Mouse (Mus musculus) retina, adult 2 months (tissue): Measurements from ENCODE around the gene Auts2.

Experiments
- DNase-seq: peaks from one replicate; pipeline ENCODE4 v3.0.0-alpha.2; 2012; ENCODE audit warnings: low read depth, low spot score

Auts2 gene

GRCm38 (mm10) chr5:132008703-132009222 is 534.4 kb downstream of the Auts2 start:
- DNase-seq, result no peak

DNA sequence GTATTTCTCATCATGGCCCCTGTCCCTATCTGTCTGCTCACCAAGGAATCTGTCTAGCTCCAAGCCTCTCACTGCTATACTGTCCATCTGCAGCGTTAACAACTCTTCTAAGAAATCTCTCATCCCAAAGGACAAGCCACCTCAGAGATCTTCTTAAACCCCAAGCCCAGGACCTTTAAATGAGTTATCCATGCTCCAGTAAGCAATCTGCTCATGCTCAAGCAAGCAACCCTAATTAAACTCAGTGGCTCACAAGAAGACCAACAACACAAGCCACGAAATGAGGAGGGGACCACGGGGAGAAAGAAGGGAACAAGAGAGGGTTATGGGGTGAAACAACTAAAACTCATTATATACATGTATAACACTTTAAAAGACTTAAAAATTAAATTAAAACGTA is 535.2 kb downstream of the Auts2 start:
- DNase-seq, result no peak

DNA sequence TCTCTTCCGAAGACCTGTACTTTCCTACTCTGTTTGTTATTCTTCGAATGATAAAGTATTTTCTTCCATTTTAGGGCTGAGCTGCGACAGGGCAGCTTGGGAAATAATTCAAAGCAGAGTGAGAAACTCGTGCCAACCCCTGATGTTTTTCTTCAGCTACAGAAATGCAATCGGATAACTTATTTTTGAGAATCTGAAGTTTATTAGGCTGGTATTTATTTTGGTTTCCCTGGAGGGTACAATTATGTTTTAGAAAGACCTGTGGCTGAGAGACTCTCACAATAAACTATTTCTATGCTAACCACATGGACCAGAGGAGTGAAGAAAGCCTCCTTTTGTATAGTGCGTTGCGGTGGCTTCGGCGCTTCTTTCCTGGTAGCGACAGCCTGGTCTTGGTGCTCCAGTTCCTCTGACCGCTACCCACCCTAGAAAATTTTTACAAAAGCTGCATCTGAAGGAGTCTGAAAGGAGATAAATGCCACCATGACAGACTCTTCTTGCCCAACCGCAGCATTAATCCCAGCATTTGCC is 550.4 kb downstream of the Auts2 start:
- DNase-seq, result no peak

- no peak for DNase-seq
Observed at GRCm38 (mm10) chr5:131992268-131992667, 550.9 kb downstream of the Auts2 start.

DNA sequence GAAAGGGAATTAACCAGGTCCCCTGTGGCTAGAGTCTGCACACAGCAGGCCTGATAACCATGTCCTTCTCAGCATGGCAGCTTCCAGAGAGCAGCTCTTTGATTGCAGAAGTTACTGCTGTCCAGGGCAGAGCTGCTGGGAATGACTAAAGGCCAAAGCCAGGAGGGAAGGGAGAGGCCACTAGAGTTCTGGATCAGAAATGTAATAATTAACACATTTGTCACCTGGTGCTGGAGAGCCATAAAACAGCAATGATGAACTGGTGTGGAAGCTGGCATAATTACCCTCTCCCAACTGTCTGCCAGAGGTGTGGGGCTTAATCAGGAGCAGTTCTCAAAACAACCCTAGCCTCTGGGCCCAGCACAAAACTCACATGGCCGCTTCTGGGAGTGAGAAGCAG is 552.6 kb downstream of the Auts2 start:
- DNase-seq, result no peak

DNA sequence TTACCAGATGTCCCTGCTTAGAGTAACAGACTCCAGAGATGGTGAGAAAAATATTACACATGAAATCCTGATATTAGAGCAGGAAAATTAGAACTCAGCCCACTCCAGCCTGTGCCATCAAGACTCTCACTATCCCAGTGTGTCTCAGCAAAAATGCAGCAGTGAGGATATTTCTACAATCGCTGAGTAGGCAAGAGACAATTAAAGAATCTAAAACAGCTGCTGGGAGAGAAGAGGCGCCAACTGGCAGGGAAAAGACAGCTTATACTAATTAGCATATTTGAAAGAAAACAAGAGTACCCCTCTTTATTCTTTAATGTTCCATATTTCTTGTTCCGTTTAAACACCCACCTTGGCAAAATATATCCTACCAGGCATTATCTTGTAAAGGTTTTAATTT is 561.7 kb downstream of the Auts2 start:
- DNase-seq, result no peak

DNA sequence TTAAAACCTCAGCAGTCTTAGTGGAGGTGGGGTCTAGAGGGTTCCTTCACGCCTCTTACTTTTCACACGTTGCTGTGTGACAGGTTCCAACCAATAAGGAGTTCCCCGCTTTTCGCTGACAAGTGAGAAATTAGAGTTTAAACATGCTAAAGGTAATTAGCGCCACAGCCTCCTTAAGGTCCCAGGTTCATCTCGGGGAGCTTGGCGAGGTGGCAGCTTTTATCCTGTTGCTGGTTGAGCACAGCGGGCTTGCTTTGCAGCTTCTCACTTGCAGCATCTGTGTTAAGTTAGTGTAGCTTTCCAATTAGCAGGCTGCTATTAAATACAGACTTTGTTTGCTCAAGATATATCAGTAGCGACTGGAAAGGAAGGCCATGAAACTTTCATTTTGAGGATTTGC is 564.2 kb downstream of the Auts2 start:
- no peak for DNase-seq

DNA sequence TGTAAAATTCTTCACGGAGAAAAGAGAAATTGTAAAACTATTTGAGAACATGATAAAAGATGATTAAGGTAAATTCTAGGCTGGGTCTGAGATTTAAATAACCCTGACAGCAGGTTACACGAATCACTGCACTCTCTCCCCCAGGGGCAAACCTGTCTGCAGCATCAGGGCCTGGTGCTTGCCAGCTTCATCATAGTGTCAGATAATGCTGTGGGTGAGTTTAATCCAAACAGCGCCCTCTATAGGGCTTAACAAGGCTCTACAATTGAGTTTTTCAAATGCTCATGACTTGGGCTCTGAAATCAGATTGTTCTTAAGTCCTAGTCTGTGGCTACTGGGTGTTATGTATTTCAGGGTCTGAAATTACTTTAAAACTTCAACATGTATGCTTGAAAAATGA is 565.6 kb downstream of the Auts2 start:
- no peak for DNase-seq

GRCm38 (mm10) chr5:131971901-131972300 is 571.2 kb downstream of the Auts2 start:
- no peak for DNase-seq

DNA sequence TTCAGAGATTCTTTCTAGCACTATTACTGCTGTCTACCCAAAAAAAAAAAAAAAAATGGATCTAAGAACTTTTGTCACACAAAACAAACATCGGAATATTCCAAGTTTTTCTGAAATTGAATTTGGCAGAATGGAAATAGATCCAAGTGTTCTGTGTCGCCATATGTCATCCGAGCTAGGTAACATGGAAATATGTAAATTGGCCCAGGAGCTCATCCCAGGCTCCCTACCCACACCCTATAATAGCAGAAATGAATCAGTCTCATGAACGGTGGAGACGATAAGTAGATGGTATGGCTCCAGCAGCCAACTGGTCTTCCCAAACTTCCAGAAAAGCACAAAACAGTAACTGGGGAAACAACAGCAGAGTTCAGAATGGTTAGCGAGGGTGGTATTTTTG is 577.6 kb downstream of the Auts2 start:
- DNase-seq, result no peak

- DNase-seq, result no peak
Observed at GRCm38 (mm10) chr5:131963565-131963964, 579.6 kb downstream of the Auts2 start.

DNA sequence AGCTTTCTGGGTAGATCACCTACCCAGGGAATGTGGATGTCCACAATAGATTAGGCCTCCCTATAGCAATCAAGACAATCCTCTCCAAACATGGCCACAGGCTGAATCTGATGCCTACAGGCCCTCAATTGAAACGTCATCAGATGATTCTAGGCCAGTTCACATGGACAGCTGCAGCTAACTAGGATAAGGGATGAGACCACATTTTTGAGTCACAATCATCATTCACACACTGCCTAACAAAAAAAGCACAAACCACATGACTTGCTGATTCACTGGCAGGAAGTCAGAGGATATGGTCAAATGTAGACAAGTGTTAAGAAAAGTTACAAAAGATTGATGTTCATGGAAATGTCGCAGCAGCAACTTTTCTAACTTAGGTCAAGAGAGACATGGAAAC is 581.3 kb downstream of the Auts2 start:
- DNase-seq, result no peak

GRCm38 (mm10) chr5:131960432-131960831 is 582.7 kb downstream of the Auts2 start:
- DNase-seq, result no peak

- no peak for DNase-seq
Observed at GRCm38 (mm10) chr5:131956998-131957397, 586.1 kb downstream of the Auts2 start.

DNA sequence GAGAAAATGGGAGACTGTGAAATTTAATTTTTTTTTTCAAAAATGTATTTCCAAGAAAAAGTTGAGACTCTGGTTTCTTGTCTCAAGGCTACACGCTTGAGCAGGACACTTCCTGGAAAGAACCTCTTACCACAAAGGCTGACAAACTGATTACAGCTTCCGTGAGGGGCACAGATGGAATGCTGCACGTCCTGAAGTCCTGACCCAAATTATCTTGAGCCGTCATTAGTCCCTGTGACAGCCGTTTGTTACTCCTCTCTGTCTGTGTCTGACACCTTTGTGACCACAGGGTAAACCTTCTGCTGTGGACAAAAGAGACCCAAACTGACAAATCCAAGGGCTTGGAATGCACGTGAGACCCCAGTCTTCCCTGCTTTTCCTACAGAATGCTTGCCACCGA is 587.1 kb downstream of the Auts2 start:
- no peak for DNase-seq

- DNase-seq, result no peak
Observed at GRCm38 (mm10) chr5:131955227-131956016, 587.7 kb downstream of the Auts2 start.

GRCm38 (mm10) chr5:131948571-131949151 is 594.5 kb downstream of the Auts2 start:
- DNase-seq, result no peak

DNA sequence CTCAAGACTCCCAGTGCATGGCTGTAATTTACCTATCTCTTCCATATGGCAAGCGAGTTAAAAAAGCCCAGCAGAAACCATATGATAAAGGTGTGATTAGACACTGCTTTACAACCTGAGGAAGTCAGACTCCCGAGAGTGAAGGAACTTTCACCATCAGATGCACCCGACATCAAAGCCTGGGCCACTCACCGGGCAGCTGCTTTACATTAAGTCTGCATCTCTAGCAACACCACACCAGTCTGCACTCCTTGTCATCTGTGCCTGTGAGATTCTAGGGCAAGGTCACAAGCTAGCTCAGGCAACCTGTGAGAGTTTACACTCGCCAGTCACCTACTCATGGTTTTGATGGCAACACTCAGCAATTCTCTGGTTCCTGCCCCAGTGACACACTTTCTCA is 596.3 kb downstream of the Auts2 start:
- DNase-seq, result no peak

DNA sequence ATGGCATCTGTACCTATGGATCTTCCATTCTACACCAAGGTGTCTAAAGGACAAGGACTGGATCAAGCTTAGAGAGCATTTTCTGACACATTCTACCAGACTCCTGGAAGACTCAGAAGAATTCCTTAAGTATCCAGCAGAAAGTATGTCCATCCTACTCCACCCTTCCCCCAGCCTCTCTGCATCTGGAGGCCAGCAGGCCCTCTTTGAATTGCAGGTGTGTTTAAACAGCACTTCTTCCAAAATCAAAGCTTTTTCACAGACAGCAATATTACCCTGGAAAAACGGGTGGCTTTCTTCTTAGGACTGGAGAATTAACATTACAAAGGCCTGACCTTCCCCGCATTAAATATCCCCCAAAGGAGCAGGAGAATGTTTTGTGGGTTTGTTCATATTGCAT is 598.4 kb downstream of the Auts2 start:
- DNase-seq, result no peak

- no peak for DNase-seq
Observed at GRCm38 (mm10) chr5:131928696-131929095, 614.4 kb downstream of the Auts2 start.

DNA sequence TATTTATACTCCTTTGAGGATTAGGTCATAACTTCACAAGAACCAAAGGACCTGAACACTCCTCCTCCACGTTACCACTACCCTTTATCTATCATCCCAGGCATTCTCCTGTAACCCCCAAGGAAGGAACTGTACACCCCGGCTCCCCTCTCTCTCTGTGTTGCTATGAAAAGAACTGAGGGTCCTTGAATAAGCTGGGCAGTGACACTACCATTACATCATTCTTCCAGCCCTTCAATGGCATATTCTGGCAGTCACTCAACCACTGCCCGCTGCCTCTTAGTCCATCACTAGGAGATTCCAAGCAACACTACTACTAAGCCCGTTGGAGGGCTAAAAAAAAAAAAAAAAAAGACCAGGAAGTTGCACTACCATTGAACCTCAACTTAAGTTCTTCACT is 620.4 kb downstream of the Auts2 start:
- no peak for DNase-seq

GRCm38 (mm10) chr5:131922118-131922517 is 621.0 kb downstream of the Auts2 start:
- no peak for DNase-seq
